Mouse (Mus musculus): ENCODE results near the gene Urad.

Gene Urad

DNA sequence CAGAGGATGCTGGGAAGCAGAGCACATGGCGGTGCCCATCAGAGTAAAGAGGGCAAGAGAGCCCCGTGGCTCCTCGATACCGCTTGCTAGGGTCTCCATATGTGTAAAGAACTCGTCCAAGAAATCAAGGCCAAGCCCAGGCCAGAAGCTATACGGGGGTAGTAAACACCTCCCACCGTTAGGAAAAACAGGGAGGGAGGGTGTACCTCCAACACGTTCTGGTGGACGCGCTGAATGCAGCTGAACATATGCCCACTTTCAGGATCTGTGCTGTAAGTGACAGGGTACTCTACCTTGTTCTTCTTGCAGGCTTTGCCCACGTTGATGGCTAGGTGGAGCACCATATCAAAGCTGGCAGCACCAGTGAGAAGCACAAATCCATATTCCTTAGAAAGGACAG, 3.7 kb upstream of the Urad start:
- no peak for DNase-seq (ENCODE audit: low read depth)

DNA sequence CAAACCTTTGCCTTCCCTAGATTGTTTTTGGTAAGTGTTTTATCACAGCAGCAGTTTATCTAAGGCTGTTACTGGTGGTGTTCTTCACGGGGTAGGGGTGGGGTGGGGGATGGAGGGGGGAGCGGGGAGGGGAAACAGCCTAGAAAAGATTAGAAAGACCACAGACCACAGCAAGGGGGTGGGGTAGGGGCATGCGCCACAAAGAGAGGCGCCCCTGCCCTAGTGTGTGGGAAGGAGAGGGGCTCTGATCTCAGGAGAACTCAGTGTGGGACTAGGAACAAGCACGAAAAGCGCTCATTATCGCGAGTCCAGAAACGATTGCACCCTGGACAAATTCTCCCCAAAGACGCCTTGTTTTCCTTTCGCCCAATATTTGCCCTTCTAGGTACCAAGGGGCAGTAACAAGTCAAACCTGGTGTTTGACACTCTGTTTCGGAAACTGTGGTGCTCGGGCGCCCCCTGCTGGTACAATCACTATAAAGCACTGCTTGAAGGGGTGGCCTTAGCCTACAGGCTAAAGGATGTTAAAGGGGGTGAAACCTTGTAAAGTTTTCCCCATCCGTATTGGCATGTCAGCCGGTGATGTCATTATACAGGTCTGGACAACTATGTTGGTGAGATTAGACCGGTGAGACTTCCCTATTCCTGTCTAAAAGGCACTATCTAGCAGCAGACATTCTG, 1.1 kb upstream of the Urad start:
- DNase-seq (ENCODE audit: low read depth), result peak; percentile 85

DNA sequence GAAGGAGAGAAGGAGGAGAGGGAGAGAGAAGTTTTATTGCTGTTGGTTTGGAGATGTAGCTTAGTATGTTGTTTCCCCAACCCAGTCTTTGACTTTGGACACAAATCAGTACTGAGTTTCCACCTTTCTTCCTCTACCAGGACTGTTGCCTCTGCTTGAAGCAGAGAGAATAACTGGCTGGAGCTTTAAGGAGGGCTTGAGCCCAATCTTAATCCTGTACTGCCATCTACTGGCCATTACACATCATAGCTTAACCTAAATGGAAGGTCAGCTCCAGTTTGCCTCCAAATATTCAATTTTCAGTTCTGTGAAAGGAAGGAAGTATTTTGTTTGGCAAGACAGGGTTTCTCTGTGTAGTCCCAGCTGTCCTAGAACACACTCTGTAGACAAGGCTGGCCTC, 2.6 kb downstream of the Urad start:
- DNase-seq (ENCODE audit: low read depth), result peak; percentile 87

DNA sequence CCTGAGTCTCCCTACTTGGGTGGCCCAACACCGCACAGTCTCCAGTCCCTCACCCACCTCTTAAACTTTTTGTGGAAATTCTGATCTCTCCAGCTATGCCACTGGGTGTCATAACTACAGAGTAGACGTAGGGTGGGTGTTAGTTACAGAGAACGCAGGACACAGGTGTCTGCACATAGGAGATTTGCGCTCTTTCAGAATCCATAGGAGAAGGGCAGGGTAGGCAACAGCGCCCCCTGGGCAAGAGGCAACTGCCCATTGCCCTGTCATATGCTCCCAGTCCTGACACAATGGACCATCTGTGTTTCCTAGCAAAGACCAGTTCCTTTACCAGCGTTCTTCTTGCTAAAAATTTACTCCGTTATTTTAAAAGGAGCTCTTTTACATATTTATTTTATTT, 4.2 kb downstream of the Urad start:
- DNase-seq (ENCODE audit: low read depth), result no peak

DNA sequence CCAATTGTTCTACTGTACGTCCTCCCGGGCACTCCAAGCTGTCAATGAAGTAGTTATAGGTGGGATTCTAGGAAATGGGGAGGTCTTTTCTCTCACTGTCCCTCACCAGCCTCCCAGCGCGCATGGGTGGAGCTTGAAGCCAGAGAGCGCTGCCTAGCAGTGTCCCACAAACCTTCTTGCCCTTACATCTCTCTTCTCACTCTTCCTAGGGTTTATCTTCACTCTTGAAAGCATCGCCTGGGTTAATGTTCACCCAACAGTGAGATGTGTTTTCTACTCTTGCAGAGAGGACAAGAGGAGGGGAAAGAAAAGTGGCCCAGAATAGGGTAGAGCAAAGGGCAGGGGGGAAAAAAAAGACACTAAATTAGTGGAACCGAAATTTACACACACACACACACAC, 4.9 kb downstream of the Urad start:
- DNase-seq (ENCODE audit: low read depth), result no peak

DNA sequence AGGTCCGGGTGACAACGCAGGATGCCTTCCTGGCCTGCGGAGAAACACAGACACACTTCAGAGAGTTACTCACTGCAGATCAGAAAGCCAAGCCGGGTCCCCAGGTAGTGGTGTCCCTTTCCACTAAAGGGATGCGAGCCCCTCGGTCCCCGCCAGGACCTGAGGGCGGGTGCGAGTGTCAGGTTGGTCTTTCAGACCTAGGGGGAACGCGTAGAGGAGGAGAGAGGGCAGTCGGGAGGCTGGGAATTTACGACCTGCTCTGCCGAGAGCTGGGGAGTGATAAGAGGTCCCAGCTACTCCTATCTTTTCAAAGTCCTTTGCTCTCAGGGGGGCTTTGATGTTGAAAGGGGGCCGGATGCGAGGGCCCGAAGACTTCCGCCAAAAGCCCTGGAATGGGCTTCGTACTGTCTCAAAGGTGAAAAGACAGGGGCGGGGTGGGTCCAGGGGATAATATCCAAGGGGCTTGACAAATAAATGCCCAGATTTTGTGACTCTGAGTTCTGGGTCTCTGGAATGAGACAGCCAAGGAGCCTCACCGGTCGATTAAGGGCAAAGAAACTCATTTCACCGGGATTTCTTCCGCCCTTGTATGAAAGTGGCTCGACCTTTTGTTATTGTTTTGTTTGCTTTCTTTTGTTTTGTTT, 6.7 kb downstream of the Urad start:
- DNase-seq (ENCODE audit: low read depth), result no peak

DNA sequence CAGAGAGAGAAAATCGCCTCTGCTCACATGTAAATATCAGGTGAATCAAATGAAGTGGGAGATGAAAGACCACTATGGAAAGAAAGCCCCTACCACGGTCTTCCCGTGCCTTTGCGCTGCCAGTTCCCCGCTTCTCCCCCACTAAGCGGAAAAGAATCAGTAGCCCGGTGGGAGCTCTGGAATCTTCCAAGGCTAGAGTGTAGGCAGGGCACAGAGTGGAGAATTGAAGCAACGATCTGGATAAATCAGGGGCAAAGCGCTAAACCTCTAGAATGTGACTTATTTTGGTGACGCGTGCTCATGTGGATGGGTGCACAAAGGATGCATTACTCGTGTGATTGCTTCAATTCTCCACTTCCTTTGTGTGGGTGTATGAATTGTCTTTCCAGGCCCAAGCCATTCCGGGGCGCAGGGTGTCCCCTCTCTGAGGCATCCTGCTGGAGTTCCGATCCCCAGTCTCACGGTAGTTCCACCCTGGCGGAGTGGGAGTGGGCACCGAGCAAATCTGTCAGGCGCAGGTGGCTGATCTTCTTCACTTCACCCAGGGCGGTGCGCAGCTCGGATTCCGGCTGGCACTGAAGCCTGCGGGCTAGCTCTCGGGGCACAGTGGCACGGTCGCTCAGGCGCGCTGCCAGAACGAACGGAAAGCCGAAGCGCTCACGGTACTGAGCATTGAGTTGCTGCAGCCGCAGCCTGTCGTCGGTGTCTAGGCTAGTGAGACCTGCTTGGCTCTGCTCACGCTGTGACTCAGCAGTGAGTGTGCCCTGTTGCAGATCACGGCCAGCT, 7.4 kb downstream of the Urad start:
- no peak for DNase-seq (ENCODE audit: low read depth)

DNA sequence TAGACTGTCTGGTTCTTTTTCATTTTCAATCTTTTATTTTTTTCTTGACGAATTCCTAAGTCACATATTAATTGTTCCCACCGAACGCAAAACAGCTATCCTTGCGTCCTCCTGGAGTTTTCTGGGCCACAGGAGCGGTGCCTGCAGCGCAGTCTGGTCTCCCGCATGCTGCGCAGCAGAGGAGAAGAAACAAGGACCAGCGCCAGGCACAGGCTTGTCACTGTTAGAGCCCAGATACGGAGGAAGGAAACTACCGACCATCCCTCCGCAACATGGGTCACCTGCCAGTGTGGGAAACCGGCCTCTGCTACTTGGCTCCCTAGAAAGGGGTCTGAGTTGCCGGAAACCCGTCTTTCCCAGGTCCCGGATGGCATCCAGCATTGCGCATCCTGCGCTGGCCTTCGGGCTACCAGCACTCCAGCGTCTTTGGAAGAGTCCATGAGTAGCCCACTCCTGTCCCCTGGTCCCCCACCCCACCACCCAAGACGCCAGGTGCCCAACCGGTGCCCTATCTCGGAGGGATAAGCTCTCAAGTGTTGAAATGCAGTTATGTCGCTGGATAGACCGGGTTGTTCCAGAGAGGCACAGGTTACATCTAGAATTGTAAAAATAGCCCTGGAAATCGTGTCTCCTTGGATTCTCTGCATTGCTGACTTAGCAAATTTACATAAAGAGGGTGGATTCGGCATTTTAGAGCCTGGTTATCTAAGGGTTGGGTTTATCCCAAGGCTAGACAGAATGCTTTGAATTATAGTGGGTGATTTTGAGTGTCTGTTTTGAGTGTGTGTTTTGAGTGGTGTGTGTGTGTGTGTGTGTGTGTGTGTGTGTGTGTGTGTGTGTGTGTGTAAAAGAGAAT, 9.2 kb downstream of the Urad start:
- DNase-seq (ENCODE audit: low read depth), result no peak

DNA sequence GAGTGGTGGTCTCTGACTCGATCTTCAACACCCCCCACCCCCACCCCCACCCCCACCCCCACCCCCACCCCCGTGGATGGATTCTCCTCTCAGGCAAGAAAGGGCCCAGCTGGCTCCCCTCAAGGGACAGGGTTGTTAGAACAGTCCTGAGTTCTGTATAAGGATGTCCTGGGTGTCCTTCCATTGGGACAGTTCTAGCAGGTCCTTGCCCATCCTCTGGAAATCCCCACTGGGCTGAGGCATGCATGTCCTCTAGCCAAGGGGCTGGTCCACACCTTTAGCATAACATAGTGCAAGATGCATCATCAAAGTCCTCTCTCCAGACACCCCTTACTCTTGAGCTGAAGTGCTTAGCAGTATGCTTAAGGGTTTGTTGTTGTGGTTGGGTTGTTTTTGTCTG, 12.5 kb downstream of the Urad start:
- DNase-seq (ENCODE audit: low read depth), result no peak

DNA sequence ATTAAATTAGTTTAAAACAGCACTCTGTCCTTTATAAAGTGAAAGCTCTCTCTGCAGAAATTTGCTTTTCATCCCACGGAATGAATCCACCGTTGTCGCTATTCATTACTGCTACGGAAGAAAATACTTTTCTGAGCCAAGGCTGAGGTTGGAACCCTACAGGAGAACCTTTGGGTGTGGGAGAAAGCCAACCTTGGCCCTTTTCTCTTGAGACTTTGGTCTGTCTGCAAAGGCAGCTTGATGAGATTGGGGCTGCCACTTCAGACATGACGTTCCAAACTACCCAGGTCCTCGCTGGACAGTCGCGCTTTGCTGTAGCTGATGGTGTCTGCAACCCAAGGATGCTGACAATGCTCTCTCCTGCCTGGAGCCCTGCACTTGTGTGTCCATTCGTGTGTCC, 13.8 kb downstream of the Urad start:
- no peak for DNase-seq (ENCODE audit: low read depth)

DNA sequence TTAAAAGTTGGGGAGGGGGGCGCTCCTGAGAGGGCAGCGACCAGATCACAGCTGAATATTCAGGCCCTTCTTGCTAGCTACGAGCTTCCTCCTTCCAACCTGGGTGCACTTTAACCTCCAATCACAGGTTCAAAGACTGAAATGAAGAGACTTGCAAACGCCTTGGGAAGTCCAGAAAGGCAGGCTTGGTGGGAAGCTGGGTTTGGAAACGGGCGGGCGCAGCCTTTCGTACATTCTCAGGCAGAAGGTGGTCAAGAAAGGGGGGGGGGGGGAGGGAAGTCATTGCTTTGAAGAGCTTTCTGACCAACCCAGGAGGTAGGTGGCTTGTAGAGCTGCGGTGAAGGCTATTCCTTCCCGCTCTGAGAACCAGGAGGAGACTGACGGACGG, 14.8 kb downstream of the Urad start:
- no peak for DNase-seq (ENCODE audit: low read depth)

DNA sequence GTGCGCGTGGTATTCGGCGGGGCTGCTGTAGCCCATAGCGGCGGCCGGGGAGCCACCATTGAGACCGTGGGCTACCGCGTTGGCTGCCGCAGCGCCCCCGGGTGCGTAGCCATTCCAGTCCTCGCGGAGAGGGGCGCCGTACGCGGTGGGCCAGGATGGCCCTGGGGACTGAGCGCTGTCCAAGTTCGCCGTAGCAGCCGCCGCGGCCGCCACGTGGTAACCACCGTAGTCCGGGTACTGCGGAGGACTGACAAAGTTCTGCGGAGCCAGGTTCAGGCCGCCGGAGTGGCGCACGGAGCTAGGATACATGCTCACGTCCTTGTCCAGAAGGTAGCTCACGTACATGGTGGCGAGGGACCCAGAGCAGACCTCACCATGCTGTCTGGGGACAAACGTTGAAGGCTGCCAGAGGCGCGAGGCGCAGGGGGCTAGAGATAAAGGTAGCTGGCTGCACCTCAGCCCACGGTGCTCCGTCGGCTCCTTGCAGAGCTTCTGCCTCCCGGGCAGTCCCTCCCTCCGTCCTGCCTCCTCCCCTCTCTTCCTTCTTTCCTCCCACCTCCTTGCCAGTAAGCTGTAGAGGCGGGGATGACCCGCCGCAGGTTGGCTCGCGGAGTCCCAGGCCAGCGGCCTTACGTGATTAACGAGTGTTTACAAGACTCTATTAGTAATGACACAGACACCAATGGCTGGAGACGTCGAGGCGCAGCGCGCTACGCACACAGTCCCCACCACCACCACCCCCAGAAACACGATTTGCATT, 15.4 kb downstream of the Urad start, which contains the start of gene Cdx2:
Cdx2 (minus strand) TSS at position 633 of the 760 bp plus-strand sequence.
- DNase-seq (ENCODE audit: low read depth), result no peak

DNA sequence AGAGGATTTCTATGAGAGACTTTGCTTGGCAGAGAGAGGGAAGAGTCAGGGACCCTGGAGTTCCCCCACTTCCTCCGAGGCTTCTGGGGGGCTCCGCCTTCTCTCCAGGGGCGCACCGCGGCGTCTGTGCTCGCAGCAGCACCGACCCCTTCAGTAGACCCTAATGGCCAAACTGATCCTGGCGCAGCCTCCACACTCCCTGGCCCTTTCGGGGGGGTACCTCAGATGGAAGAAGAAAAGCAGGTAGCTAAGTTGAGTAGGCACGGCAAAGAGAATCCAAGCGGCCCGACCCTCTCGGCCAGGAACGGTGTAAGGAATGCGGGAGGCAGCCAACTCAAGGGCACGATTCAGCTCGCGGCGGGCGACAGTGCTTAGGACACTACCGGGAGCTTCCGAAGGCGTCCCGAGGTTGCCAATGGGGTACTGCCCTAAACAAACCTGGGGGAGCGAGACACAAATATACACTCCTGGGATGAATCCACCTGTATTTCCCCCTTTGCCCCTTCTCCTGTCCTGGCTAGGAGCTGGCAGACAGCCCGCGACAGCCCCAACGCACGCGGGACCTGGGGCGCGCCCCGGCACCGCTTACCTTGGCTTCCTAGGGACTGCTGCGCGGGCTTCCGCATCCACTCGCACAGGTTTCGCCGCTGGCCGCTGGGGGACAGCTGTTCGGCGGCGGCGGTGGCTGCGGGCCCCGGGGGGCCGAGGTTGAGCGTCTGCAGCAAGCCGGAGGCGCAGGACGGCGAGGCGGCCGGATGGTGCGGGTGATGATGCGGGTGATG, 16.2 kb downstream of the Urad start:
- no peak for DNase-seq (ENCODE audit: low read depth)

DNA sequence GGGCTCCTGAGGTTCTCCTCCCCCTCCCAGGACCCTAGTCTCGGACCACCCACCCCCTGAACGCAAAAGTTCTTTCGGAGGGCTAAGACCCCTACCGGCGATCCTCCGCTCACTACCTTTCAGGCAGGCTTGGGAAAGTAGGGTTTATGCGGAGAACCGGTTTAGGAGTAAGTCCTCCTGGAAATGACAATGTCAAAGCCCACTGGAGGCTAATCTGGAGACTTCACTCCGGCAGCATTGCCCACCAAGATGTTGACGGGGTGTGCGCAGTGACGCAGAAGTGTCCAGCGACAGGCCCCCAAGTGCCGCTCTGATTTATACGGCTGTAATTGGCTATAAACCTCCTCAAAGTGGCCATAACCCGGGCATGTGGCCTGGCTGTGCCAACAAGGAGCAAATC, 17.1 kb downstream of the Urad start:
- DNase-seq (ENCODE audit: low read depth), result no peak

DNA sequence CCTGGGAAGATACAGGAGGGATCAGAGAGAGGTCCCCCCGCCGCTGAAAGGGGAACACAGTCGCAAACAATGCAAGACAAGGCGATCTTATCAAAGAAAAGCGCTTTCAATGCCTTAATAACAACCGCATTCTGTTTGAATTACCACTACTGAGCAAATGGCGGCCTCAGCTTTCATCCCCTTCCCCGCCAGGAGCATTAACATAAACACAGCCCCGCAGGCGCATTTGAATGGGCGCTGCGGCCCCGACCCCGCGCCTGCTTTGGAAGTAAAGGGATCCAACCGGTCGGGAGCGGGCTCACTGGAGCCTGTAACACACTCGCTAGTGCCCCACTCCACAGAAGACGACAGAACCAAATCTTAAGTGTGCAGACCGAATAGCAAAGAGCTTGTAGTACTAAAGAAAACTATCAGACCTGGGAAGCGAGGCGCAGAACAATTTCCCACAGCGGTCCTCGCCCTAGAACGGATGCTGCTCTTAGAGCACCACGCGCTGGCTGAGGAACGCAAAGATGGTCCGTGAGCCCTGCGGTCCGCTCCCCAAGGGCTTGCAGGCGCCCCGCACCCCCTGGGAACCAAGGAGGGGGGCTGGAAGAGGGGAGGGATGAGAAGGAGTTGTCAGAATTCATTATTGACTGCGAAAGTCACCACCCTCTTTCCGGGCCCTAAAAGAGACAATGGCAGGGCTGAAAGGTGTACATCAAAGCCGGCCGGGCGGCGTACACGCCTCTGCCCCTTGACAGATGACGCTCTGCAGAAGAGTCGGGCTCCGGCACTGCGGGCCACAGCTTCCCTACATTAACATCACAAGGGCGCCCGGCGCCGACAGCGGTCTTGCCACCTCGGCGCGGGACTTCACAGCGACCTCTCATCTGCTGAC, 17.7 kb downstream of the Urad start:
- no peak for DNase-seq (ENCODE audit: low read depth)

DNA sequence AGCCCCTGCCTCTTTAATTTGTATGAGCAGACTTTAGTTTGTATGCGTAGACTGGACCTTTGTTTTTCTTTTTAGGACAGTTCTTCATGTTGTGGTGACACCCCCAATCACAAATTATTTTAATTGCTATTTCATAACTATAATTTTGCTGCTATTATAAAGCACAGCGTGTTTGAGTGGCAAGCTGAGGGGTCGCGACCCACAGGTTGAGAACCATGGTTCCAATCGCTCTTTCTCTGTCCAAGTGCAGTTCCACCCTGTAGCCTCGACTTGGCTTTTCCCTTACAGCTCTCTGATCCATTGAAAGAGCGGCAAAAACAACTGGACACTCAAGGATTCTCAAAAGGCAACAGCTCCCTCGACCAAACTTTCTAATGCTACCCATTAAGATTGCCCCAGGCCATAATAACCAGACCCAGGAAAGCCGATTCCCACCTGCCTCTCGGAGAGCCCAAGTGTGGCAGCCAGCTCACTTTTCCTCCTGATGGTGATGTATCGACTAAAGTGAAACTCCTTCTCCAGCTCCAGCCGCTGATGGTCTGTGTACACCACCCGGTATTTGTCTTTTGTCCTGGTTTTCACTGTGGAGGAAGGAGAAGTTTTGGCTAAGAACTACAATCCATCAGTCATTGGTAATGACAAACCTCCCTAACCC, 19.4 kb downstream of the Urad start:
- DNase-seq (ENCODE audit: low read depth), result no peak

DNA sequence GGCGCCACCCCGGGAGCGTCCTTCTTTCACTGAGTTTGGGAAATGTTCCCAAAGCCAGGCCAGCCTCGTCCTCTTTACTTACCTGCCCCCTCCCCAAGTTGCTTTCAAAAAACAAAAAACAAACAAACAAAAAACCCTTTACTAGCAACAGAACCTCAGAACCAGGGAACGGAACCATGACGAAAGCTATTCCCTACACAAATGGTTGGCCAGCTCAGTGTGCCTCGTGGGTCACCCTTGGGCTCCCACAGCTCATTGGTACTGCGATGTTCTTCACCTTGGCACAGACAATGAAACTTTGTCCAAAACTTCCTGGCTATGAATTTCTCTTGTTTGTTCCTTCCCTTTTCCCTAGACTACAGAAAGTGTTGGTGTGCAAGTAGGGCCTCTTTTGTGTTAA, 20.1 kb downstream of the Urad start:
- DNase-seq (ENCODE audit: low read depth), result no peak

DNA sequence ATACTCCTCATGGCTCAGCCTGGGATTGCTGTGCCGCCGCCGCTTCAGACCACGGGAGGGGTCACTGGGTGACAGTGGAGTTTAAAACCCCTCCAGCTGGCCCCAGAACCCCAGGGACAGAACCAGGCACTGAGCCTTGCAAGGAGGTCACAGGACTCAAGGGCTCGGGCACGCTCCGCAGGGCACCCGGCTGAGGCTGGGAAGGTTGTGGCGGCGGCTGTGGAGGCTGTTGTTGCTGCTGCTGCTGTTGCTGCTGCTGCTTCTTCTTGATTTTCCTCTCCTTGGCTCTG, 20.5 kb downstream of the Urad start:
- no peak for DNase-seq (ENCODE audit: low read depth)

All from 416B (cell line).